Mouse (Mus musculus): ENCODE results near the gene Mum1.

Gene Mum1

DNA sequence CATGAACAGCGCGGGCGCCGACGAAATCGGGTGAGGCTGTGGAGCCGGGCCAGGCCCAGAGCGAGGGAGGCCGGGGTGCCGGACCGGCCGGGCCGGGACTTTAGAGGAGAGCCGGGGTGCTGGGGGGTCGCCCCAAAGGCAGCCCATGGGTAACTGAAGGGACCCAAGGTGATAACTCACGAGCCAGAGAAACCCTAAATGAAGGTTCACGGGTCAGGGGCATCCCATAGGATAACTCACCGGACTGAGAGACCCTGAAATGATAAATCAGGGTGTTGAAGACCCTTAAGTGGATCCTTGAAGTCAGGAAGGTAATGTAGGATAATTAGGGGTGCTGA lies 38.9 kb downstream of the Mum1 start:
- DNase-seq (ENCODE audit: low read depth in 1 of 2, low spot score in 2 of 2) = no peak

DNA sequence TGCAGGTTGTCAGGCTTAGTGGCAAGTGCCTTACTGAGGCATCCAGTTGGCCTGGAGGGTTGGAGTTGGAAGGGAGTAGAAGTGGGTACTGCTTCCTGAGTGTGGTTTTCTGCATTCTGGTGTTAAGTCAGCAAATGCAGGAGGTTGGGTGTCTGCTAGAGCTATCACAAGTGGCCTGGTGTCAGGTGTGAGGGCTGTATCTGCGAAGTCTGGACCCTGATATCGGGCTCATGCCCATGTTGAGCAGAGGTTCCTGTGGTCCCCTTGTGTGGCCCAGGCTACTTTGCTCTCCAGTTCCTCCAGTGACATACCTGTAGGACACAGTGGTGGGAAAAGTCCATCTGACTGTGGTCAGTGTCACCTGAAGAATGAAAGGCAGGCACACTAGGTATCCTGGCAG lies 43.9 kb downstream of the Mum1 start:
- DNase-seq (ENCODE audit: low read depth in 1 of 2, low spot score in 2 of 2) = no peak

DNA sequence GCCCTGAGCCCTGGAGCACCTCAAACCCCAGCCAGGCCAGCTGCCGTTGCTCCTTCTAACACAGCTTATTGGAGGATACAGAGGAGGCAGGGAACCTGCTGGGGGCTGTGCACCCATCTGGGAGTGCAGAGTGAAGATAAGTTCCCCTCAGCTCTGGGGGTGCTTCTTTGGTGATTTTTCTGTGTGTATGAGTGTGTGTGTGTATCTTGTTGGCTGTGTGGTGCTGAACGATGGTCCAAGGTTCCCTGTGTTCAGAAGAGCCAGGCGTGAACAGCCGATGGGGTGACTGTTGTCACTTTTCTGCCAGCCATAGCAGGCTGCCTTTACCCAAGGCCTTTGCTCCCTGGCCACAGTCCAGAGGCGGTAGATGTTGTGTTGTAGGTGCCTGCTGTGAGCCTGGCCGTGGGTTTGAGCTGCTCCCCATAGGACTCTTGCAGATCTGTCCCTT lies 44.5 kb downstream of the Mum1 start:
- no peak for DNase-seq (ENCODE audit: low read depth in 1 of 2, low spot score in 2 of 2)

DNA sequence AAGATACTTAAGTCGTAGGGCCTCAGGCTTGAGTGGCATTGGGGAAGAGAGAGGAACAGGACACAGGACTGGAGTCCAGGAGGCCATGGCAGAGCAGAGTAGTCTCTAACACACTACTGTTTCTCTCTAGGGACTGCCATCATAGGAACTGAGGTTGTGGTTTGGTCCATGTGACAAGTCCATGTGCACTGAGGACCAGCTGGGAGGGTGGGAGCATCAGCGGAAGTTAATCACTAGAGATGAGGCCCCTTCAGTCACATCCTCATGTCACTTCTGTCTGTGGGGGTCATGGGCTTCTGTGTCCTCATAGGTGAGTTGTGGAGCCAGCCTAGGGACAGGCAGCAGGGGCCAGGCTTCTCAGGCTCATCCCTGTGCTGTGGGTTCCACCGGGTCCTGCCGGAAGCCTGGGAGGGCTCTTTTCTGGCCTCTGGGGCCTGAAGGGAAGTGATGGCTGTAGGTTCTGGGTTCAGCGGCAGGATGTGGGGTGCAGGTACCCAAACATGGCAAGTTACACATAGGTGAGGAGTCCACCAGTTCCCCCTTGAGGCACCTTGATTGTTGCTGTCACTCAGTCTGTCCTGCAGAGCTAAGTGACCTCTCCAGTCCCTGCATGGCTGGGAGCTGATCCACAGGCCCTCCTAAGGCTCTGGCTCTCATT lies 45.1 kb downstream of the Mum1 start:
- DNase-seq (ENCODE audit: low read depth in 1 of 2, low spot score in 2 of 2) = no peak

DNA sequence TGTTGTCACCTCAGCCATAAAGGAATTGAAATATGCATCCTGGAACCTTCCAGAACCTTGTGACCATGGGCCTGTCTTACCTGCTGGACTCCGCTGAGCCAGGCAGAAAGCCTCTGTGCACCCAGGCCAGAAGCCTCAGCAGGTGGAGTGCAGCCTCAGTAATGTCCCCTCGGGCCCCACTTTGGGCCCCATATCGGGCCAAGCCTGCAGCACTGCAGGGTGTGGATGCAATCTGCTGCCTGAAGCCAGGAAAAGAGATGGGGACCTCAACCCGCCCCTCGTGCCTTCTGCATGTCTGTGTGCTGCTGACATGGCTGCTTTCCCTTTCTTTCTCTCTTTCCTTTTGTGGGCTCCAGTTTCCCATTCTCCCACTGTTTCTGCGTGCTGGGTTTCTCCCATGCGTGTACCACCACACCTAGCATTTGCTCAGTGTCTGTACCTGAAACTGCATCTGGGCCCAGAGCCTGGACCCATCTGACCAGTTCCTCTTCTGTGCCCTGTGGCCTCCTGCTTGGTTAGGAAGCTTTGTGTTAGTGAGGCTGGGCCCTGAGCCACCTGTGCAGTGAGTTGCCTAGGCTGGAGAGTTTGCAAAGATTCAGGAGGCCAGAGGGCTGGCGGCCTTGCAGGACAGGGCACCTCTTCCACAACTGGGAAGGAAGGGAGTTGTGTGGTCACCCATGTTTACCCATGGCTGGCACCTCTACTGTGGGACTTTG lies 45.8 kb downstream of the Mum1 start:
- no peak for DNase-seq (ENCODE audit: low read depth in 1 of 2, low spot score in 2 of 2)

DNA sequence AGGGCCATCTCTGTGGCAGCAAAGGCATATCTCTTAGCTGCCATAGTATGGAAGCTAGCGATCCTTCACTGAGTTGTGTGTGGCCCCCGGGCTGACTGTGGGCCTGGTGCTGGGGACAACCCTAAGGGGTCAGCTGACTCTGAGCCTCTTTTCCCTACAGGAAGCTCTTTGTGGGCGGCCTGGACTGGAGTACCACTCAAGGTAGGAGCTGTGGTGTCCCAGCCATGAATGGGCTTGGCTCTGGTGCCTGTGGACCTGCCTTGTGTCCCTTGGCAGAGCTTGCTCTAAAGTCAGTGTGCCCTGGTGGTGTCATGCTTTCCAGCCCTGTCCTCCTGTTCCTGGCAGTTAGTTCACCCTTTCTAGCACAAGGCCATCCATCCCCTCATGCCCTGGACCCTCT lies 47.6 kb downstream of the Mum1 start:
- DNase-seq (ENCODE audit: low read depth in 1 of 2, low spot score in 2 of 2) = no peak

DNA sequence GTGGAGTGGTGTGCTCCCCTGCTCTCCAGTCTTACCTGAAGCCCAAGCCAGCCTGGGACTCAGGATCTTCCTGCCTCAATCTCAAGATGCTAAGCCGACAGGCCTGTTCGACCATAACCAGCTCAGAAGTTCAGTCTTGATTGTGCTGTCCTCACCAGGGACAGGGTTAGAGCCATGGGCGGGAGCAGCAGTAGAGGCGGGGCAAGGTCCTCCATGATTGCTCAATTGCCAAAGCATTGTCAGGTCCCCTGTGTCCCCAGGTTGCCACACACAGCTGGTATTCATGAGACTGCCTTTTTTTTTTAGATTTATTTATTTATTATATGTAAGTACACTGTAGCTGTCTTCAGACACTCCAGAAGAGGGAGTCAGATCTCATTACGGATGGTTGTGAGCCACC lies 50.0 kb downstream of the Mum1 start:
- DNase-seq (ENCODE audit: low read depth in 1 of 2, low spot score in 2 of 2) = no peak

DNA sequence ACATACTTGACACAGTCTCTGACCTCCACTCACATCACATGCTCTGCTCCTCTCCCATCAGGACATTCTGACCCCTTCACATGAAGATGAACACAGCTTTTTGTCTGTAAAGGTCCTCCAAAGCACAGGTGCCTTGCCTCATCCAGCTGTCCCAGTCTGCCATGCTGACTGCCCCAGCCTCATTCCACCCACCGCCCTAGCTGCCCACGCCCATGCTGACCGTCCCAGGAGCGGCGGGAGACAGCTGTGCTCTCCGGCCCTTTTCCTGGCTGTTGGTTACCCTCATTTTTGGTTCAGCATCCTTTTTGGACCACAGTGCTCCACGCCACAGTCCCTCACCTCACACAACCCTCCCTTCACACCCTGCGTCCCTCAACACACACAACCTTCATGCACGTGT lies 52.2 kb downstream of the Mum1 start:
- no peak for DNase-seq (ENCODE audit: low read depth in 1 of 2, low spot score in 2 of 2)

DNA sequence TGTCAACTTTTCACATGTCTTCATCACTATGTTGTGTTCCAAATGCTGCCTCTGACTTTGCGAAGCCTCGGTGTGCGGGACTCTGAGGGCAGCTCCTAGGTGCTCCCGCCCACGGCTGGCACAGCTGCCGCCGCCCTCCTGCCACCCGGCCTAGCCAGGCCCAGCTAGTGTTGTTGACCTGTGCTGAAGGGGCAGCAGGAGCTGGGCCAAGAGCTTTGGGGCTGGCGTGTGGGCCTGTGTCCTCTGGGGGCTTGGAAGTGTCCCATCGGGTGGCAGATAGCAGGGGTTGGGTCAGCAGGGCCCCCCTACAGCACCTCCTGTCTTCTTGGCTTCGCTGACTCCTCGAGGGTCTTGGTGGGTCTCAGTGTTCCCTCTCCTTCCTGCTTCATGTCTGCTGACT lies 53.0 kb downstream of the Mum1 start:
- no peak for DNase-seq (ENCODE audit: low read depth in 1 of 2, low spot score in 2 of 2)

DNA sequence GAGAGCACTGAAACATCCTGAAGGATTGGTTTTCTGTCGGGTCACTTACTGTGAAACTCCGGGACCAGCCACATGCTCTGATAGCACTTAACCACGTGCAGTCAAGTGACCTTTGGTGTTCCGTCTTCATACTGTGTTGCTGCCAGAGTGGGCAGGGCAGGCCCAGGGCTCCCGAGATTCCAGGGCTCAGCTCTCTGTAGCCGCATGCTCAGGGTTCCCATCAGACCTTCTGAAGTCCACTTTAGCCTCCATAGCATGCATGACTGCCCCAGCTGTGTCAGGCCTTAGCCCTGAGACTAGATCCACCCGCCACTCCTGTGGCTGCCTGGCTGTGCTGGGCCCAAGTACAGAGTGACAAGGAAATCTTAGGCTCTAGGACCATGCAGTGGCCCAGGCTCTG lies 55.1 kb downstream of the Mum1 start:
- no peak for DNase-seq (ENCODE audit: low read depth in 1 of 2, low spot score in 2 of 2)

DNA sequence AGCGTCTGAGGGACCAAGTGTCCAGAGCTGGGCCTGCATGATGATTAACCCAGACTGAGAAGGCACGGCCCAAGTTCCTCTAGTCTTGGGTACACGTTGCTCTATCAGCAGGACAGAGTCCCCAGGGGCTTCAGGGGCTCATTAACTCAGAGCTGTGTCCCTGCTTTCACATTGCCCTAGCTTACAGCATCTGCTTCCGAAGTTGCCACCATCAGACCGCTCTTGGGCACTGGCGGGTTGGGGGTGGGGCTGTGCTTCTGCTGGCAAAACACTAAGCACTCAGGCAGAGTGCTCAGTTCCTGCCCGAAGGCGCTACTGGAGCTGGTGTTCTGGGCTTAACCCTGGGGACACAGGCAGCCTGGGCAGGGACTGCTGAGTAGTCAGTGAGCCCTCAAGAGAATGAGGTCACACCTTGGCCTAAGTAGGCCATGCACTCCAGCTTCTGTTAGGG lies 55.7 kb downstream of the Mum1 start:
- DNase-seq (ENCODE audit: low read depth in 1 of 2, low spot score in 2 of 2) = no peak

DNA sequence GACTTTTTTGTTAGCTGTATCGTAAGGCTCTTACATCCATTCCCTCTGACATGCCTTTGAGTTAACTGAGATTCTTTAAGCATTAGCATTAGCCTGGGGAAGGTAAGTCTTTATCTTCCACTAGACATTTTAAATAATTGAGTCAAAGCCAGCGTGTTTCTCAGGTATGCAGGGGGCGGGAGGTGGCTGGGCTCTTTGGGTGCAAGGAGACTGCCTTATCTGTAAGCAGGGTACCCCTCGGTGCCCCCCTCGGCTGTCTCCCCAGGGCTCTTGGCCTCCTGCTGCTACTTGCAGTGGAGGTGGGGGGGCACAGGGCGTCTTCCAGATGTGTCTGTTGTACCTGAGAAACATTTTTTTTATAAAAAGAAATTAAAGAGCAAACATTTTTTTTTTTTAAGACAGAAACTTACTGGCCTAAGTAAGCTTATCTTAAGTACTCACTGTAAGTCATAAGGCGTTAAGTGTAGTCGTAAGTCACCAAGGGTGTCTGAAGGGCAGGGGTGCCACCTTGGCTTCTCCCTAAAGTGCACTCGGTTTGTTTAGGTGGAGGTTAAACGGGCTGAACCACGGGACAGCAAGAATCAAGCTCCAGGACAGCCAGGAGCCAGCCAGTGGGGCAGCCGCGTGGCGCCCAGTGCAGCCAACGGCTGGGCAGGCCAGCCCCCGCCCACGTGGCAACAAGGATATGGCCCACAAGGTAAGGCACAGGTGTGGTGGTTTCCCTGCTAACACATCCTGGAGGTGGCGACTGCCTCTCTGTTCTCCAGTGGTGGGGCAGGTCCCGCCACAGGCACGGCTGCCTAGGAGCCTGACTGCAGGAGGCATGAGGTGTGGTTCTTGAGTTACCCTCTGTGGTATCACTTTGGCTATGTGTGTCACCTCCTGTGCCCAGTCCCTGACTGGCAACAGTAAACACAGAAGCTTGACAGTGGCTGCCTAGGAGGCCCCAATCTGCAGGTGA lies 56.5 kb downstream of the Mum1 start:
- no peak for DNase-seq (ENCODE audit: low read depth in 1 of 2, low spot score in 2 of 2)

DNA sequence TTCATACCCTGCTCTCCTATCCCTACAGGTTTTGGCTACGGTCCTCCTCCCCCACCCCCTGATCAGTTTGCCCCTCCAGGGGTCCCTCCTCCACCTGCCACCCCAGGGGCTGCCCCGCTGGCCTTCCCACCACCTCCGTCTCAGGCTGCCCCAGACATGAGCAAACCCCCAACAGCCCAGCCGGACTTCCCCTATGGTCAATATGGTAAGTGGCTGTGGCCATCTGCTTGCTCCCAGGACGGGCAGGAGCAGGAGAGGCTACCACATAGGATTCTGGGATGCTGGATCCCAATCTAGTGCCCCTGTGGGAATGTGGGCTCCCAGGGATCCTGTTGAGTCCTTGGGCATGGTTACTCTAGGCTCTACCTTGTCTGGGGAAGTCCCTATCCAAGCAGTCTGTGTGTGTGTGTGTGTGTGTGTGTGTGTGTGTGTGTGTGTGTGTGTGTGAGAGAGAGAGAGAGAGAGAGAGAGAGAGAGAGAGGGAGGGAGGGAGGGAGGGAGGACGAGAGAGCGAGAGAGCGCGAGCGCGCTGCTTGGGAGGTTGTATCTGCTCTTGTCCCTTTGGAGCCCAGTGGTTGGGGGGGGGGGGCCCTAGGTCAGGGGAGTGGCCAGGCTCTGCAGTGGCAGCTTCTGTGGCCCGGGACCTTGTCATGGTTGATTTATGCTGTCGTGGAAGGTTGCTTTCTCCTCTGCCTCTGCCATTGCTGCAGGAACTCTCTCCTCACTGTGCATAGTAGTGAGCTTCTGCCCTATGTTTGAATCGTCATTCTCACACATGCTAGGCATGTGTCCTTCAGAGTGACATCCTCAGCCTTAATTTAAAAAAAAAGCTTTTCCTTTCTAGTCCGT lies 59.2 kb downstream of the Mum1 start:
- no peak for DNase-seq (ENCODE audit: low read depth in 1 of 2, low spot score in 2 of 2)

DNA sequence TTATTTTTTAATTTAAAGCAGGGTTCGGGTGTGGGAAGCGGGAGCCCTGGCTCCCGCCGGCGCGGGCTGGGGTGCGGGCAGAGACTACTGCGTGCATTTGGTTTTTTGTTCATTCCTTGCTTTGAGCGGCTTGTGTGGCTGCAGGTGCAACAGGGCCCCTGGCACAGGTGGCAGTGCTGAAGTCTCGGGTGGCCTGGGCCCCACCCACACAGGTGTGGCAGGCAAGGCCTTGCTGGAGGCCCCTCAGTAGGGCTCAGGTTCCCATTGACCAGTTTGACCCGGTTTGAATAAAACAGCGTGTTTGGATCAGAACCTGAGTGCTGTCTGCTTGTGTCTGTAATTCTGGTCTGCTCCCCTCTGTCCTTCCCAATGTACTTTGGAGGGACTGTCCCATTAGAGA lies 61.9 kb downstream of the Mum1 start:
- DNase-seq (ENCODE audit: low read depth in 1 of 2, low spot score in 2 of 2) = no peak

DNA sequence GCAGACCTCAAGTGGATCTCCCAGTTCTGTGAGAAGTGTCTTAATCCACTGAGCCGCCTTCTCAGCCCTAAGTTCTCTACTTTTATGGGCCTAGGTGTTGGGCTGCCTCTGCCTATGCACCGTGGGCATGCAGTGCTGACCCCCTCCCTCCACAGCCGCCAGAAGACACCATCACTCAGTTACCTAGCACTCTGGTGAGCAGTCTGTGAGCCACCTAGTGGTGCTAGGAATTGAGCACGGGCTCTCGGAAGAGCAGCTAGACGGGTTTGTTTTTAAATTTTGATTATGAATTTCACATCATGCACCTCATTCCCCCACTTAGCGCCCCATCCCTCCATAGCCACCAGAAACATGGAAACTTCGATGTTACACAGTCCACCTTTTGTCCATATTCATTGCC lies 62.4 kb downstream of the Mum1 start:
- DNase-seq (ENCODE audit: low read depth in 1 of 2, low spot score in 2 of 2) = no peak

DNA sequence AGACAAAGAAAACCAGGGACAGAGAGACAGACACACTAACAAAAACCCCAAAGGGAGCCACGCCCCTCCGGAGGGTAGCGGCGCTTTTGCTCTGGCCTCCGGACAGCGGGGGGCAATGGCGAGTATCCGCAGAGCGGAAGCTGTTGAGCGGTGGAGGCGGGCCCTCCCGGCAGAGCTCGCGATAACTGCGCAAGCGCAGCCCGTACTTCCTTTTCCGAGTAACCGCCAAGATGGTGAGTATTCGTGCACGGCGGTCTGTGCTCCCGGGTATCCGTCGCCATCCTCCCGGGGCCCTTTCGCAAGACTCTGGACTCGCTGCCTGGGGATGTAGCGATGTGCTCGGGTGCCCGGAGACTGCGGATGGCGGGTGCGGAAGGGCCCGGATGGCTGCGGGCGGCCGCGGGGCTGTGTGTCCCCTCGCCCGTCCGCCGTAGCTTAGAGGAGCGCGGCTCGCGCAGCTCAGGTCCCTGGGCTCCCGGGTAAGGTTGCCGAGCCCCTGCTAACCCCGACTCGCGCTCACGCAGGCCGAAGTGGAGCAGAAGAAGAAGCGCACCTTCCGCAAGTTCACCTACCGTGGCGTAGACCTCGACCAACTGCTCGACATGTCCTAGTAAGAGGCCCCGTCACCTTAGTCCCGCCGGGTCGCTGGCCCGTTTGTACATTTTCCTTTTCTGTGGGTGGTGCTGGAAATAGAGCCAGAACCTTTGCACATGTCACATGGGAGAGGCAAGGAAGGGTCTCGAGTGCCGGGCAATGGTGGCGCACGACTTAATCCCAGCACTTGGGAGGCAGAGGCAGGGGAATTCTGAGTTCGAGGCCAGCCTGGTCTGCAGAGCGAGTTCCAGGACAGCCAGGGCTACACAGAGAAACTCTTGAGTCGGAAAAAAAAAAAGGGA lies 66.3 kb downstream of the Mum1 start, which contains the start of gene Rps15:
Gene Rps15 (plus strand): TSS at position 203 of the 896 bp plus-strand sequence.
- peak; percentile 82 to 92 for DNase-seq (ENCODE audit: low read depth in 1 of 2, low spot score in 2 of 2)

DNA sequence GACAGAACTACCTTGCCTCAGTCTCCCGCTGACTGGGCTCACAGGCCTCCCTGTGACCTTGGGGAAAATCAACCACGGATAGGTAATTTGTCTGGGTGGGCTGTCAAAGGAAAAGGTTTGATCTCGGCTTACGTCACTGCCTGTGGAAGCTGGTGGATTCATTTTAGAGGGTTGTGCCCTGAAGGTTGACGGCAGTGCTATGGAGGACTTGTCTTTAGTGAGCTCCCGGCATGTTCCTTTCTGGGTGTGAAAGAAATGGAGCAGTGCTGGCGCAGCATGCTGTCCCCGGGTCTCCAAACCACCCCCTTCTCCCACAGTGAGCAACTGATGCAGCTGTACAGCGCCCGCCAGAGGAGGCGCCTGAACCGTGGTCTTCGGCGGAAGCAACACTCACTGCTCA lies 67.1 kb downstream of the Mum1 start:
- no peak for DNase-seq (ENCODE audit: low read depth in 1 of 2, low spot score in 2 of 2)

All from monocyte, adult 2 months (primary cell).